Mouse (Mus musculus) MEL (cell line): ENCODE data around the gene Upf1. TPM values are rescaled to one million over a fixed set of nuclear protein-coding genes. Genes with fewer than 3 reads are reported as not detected.

Experiments
- DNase-seq: peaks from one replicate; pipeline ENCODE4 v3.0.0; 2011; ENCODE audit warnings: low read depth, low spot score
- H3K27ac ChIP-seq: 2 replicates; pipeline ENCODE4 v1.5.1; 2012; ENCODE audit warnings: low read depth, mild to moderate bottlenecking, control low read depth, low read length, moderate library complexity; ENCODE audit not compliant: control insufficient read depth
- H3K27me3 ChIP-seq, 2 experiments: fragments of 150-350 bp in 1 of 2; sonication (generic) in 1 of 2; 2 replicates each; pipeline ENCODE4 v1.6.1; 2012; ENCODE audit warnings: low read length in 2 of 2, mild to moderate bottlenecking in 2 of 2, improper control_type of control experiment in 1 of 2, moderate library complexity in 1 of 2; ENCODE audit not compliant: insufficient read depth in 2 of 2, control insufficient read depth in 1 of 2
- H3K36me3 ChIP-seq, 2 experiments: 2 replicates each; pipeline ENCODE4 v1.6.1; 2012 to 2014; ENCODE audit warnings: low read length in 2 of 2, improper control_type of control experiment in 1 of 2, inconsistent platforms in 1 of 2, mild to moderate bottlenecking in 1 of 2; ENCODE audit not compliant: insufficient read depth in 2 of 2, control insufficient read depth in 1 of 2
- H3K4me1 ChIP-seq, 2 experiments: fragments of 150-350 bp in 1 of 2; sonication (generic) in 1 of 2; 2 replicates each; pipeline ENCODE4 v1.6.1; 2012; ENCODE audit warnings: low read length in 2 of 2, improper control_type of control experiment in 1 of 2, mild to moderate bottlenecking in 1 of 2; ENCODE audit not compliant: insufficient read depth in 2 of 2, control insufficient read depth in 1 of 2
- H3K4me3 ChIP-seq, 2 experiments: fragments of 150-350 bp in 1 of 2; sonication (generic) in 1 of 2; 2 replicates each; pipeline ENCODE4 v1.5.1; 2012; ENCODE audit warnings: low read depth in 2 of 2, low read length in 2 of 2, mild to moderate bottlenecking in 2 of 2, moderate library complexity in 2 of 2, control low read depth in 1 of 2, improper control_type of control experiment in 1 of 2; ENCODE audit not compliant: control insufficient read depth in 1 of 2, insufficient read depth in 1 of 2
- H3K79me2 ChIP-seq: 2 replicates; pipeline ENCODE4 v1.6.1; 2012; ENCODE audit warnings: mild to moderate bottlenecking, low read length, moderate library complexity; ENCODE audit not compliant: control insufficient read depth, poor library complexity, insufficient read depth
- H3K9ac ChIP-seq: 2 replicates; pipeline ENCODE4 v1.6.1; 2012; ENCODE audit warnings: low read depth, mild to moderate bottlenecking, control low read depth, low read length, moderate library complexity; ENCODE audit not compliant: control insufficient read depth, poor library complexity, severe bottlenecking
- H3K9me3 ChIP-seq: fragments of 150-350 bp; sonication (generic); replicated peaks from 2 replicates; pipeline ENCODE4 v1.6.1; 2012; ENCODE audit warnings: mild to moderate bottlenecking, low read length, improper control_type of control experiment, moderate library complexity; ENCODE audit not compliant: insufficient read depth
- BHLHE40 ChIP-seq: IDR thresholded peaks from 2 replicates; pipeline ENCODE4 v1.6.1; 2012; ENCODE audit warnings: low read depth, mild to moderate bottlenecking, inconsistent platforms, low read length, improper control_type of control experiment, borderline replicate concordance
- CHD1 ChIP-seq: IDR thresholded peaks from 2 replicates; pipeline ENCODE4 v1.6.1; 2012; ENCODE audit warnings: low read depth, mild to moderate bottlenecking, inconsistent platforms, low read length, improper control_type of control experiment
- CTCF ChIP-seq, 3 experiments: IDR thresholded peaks in 2 of 3; conservative IDR thresholded peaks in 1 of 3; 2 replicates each; pipeline ENCODE4 v1.5.1; 2011 to 2012; ENCODE audit warnings: low read length in 3 of 3, low read depth in 2 of 3, mild to moderate bottlenecking in 2 of 3, improper control_type of control experiment in 1 of 3, inconsistent platforms in 1 of 3, mixed read lengths in 1 of 3, moderate library complexity in 1 of 3; ENCODE audit not compliant: control insufficient read depth in 1 of 3, insufficient read depth in 1 of 3, poor library complexity in 1 of 3, severe bottlenecking in 1 of 3
- E2F4 ChIP-seq: IDR thresholded peaks from 2 replicates; pipeline ENCODE4 v1.6.1; 2011; ENCODE audit warnings: low read depth, low read length, improper control_type of control experiment, borderline replicate concordance
- ELF1 ChIP-seq: IDR thresholded peaks from 2 replicates; pipeline ENCODE4 v1.6.1; 2014; ENCODE audit warnings: low read depth, mild to moderate bottlenecking, inconsistent platforms, low read length, improper control_type of control experiment, moderate library complexity
- GATA1 ChIP-seq: IDR thresholded peaks from 2 replicates; pipeline ENCODE4 v1.6.1; 2011; ENCODE audit warnings: low read depth, low read length, improper control_type of control experiment
- HCFC1 ChIP-seq: IDR thresholded peaks from 2 replicates; pipeline ENCODE4 v1.6.1; 2012; ENCODE audit warnings: low read depth, mild to moderate bottlenecking, inconsistent platforms, low read length, improper control_type of control experiment, moderate library complexity
- JUND ChIP-seq: IDR thresholded peaks from 2 replicates; pipeline ENCODE4 v1.6.1; 2011; ENCODE audit warnings: low read depth, mild to moderate bottlenecking, improper control_type of control experiment, low read length
- KAT2A ChIP-seq: conservative IDR thresholded peaks from 2 replicates; pipeline ENCODE4 v1.6.1; 2012; ENCODE audit warnings: low read depth, low read length, improper control_type of control experiment, inconsistent platforms
- MAFK ChIP-seq: IDR thresholded peaks from 2 replicates; pipeline ENCODE4 v1.6.1; 2011; ENCODE audit warnings: low read depth, mild to moderate bottlenecking, low read length, improper control_type of control experiment, borderline replicate concordance
- MEF2A ChIP-seq: IDR thresholded peaks from 2 replicates; pipeline ENCODE4 v1.6.1; 2014; ENCODE audit warnings: low read depth, mild to moderate bottlenecking, inconsistent platforms, low read length, improper control_type of control experiment; ENCODE audit not compliant: poor library complexity, insufficient replicate concordance, severe bottlenecking; ENCODE audit errors: extremely low read depth
- MXI1 ChIP-seq: IDR thresholded peaks from 2 replicates; pipeline ENCODE4 v1.6.1; 2011; ENCODE audit warnings: mild to moderate bottlenecking, low read depth, low read length, improper control_type of control experiment
- MYC ChIP-seq: IDR thresholded peaks from 2 replicates; pipeline ENCODE4 v1.6.1; 2011; ENCODE audit warnings: low read depth, mild to moderate bottlenecking, low read length, improper control_type of control experiment, moderate library complexity
- NELFE ChIP-seq: IDR thresholded peaks from 2 replicates; pipeline ENCODE4 v1.6.1; 2011; ENCODE audit warnings: low read depth, low read length, improper control_type of control experiment
- NRF1 ChIP-seq: IDR thresholded peaks from 2 replicates; pipeline ENCODE4 v1.6.1; 2014; ENCODE audit warnings: low read depth, mild to moderate bottlenecking, inconsistent platforms, low read length, improper control_type of control experiment, moderate library complexity; ENCODE audit not compliant: poor library complexity, insufficient read depth, severe bottlenecking
- POLR2A ChIP-seq, 2 experiments: IDR thresholded peaks; 2 replicates each; pipeline ENCODE4 v1.6.1; 2011 to 2012; ENCODE audit warnings: low read length in 2 of 2, mild to moderate bottlenecking in 2 of 2, control low read depth in 1 of 2, improper control_type of control experiment in 1 of 2, low read depth in 1 of 2, moderate library complexity in 1 of 2; ENCODE audit not compliant: control insufficient read depth in 1 of 2, insufficient read depth in 1 of 2, poor library complexity in 1 of 2
- POLR2AphosphoS2 ChIP-seq: IDR thresholded peaks from 2 replicates; pipeline ENCODE4 v1.6.1; 2011; ENCODE audit warnings: low read length, improper control_type of control experiment
- POLR2AphosphoS5 ChIP-seq: IDR thresholded peaks from 2 replicates; pipeline ENCODE4 v1.6.1; 2012; ENCODE audit warnings: low read depth, borderline replicate concordance, mild to moderate bottlenecking, inconsistent platforms, low read length, moderate library complexity, mixed read lengths
- RCOR1 ChIP-seq: IDR thresholded peaks from 2 replicates; pipeline ENCODE4 v1.6.1; 2012; ENCODE audit warnings: low read depth, mild to moderate bottlenecking, inconsistent platforms, low read length, improper control_type of control experiment
- SMC3 ChIP-seq: IDR thresholded peaks from 2 replicates; pipeline ENCODE4 v1.6.1; 2011; ENCODE audit warnings: low read depth, low read length, improper control_type of control experiment
- TAL1 ChIP-seq: IDR thresholded peaks from 2 replicates; pipeline ENCODE4 v1.6.1; 2012; ENCODE audit warnings: mild to moderate bottlenecking, inconsistent platforms, low read length, moderate library complexity, mixed read lengths
- TBP ChIP-seq: IDR thresholded peaks from 2 replicates; pipeline ENCODE4 v1.8.0; 2011; ENCODE audit warnings: low read depth, low read length, improper control_type of control experiment
- TCF12 ChIP-seq: IDR thresholded peaks from 2 replicates; pipeline ENCODE4 v1.6.1; 2014; ENCODE audit warnings: low read depth, mild to moderate bottlenecking, inconsistent platforms, low read length, improper control_type of control experiment, moderate library complexity
- UBTF ChIP-seq: IDR thresholded peaks from 2 replicates; pipeline ENCODE4 v1.6.1; 2012; ENCODE audit warnings: low read depth, mild to moderate bottlenecking, inconsistent platforms, low read length, improper control_type of control experiment, moderate library complexity, borderline replicate concordance; ENCODE audit not compliant: insufficient read depth
- USF1 ChIP-seq: IDR thresholded peaks from 2 replicates; pipeline ENCODE4 v1.6.1; 2014; ENCODE audit warnings: low read depth, mild to moderate bottlenecking, inconsistent platforms, low read length, improper control_type of control experiment, moderate library complexity
- ZC3H11A ChIP-seq: IDR thresholded peaks from 2 replicates; pipeline ENCODE4 v1.6.1; 2012; ENCODE audit warnings: low read depth, mild to moderate bottlenecking, inconsistent platforms, low read length, improper control_type of control experiment
- ZKSCAN1 ChIP-seq: IDR thresholded peaks from 2 replicates; pipeline ENCODE4 v1.6.1; 2012; ENCODE audit warnings: low read depth, mild to moderate bottlenecking, inconsistent platforms, low read length, improper control_type of control experiment, moderate library complexity
- ZMIZ1 ChIP-seq: IDR thresholded peaks from 2 replicates; pipeline ENCODE4 v1.6.1; 2012; ENCODE audit warnings: low read depth, mild to moderate bottlenecking, inconsistent platforms, low read length, improper control_type of control experiment, moderate library complexity
- polyA plus RNA-seq, 2 experiments: library from polyadenylated mRNA; stranded (reverse) in 1 of 2; unstranded in 1 of 2; fragments of >175 nt in 1 of 2; fragments of >200 nt in 1 of 2; gene quantifications; 2 replicates each; pipeline versions ENCODE4 v1.2.1 to v1.2.4; 2012; ENCODE audit warnings: low replicate concordance in 2 of 2, low read depth in 1 of 2; ENCODE audit not compliant: insufficient read length in 2 of 2, insufficient read depth in 1 of 2, missing spikeins in 1 of 2
- total RNA-seq: library from RNA; depleted of rRNA; stranded (reverse); fragments of 300-350 nt; gene quantifications from 2 replicates; pipeline ENCODE4 v1.2.3, GENCODE M21; 2012

Gene Upf1
- total and polyA plus RNA-seq, 3 experiments, result 55.4 to 289 (median 89.5) TPM

GRCm38 (mm10) chr8:70302358-70302890, 50.7 kb downstream of the Upf1 start, which contains the start of the genes Ddx49 and Cope (continued):
- TF ChIP-seq RCOR1 (no peak), NRF1 (peak; percentile 64; the same call in 1 of the 2 replicates), HCFC1 (peak; percentile 96), USF1 (no peak), KAT2A (peak; percentile 88), POLR2AphosphoS2 (peak; percentile 75), SMC3 (no peak), ZMIZ1 (peak; percentile 59; the same call in 1 of the 2 replicates), MYC (peak; percentile 92), POLR2A (IDR thresholded peaks at IDR 0.05; ENCODE audit: control insufficient read depth in 1 of 2, insufficient read depth in 1 of 2, low read depth in 1 of 2, low read length in 2 of 2, poor library complexity in 1 of 2) (peak; percentile 65 to 84), BHLHE40 (no peak), E2F4 (peak; percentile 60; the same call in 1 of the 2 replicates), UBTF (no peak), NELFE (peak; percentile 75), ZKSCAN1 (no peak), TCF12 (no peak; the same call in 1 of the 2 replicates), TAL1 (no peak), MXI1 (peak; percentile 98), MEF2A (no peak), CTCF (IDR thresholded peaks at IDR 0.05 in 2 of 3, conservative IDR thresholded peaks at IDR 0.05 in 1 of 3; ENCODE audit: control insufficient read depth in 1 of 3, insufficient read depth in 1 of 3, low read depth in 2 of 3, low read length in 3 of 3, poor library complexity in 1 of 3, severe bottlenecking in 1 of 3) (no peak), ZC3H11A (peak; percentile 23; the same call in 1 of the 2 replicates), ELF1 (peak; percentile 90), JUND (peak; percentile 66; the same call in 1 of the 2 replicates), TBP (peak; percentile 73)

GRCm38 (mm10) chr8:70300881-70301280, 52.2 kb downstream of the Upf1 start:
- Histone ChIP-seq H3K27me3 (no peaks in the 10 kb centered on the region), H3K36me3 (peaks cover 3 to 6% of the 10 kb centered on the region in 2 experiments), H3K9ac (no peak overlapping the region), H3K27ac (no peak overlapping the region), H3K79me2 (peaks cover 34% of the 10 kb centered on the region), H3K9me3 (no peaks in the 10 kb centered on the region), H3K4me1 (peaks cover 4 to 12% of the 10 kb centered on the region in 2 experiments), H3K4me3 (no peak overlapping the region; a peak in 1 of 4 replicates)
- peak; percentile 66 for DNase-seq
- TF ChIP-seq ELF1 (peak; percentile 56; the same call in 1 of the 2 replicates), CHD1 (no peak), ZKSCAN1 (no peak), POLR2AphosphoS5 (no peak), GATA1 (no peak), MAFK (no peak), MXI1 (0 out of 2 replicates have a peak, but pooled peaks have one; percentile 36)
